Mouse (Mus musculus): ENCODE results near the gene Mea1. TPM values are rescaled to one million over a fixed set of nuclear protein-coding genes. Genes with fewer than 3 reads are reported as not detected.

Gene Mea1
- polyA plus RNA-seq, 1 experiment from 2014 or later: 156 TPM

Other genes with a start within 250 kb of the Mea1 start
- gene Crip3, start 249.9 kb upstream of the Mea1 start, polyA plus RNA-seq (2016; fragmentation: Nextera tagmentation; extraction: Ambion mirVana): 0.77 TPM in 1 of 2 replicates, not detected in the other
- not detected in 2 replicates for gene Slc22a7, start 240.3 kb upstream of the Mea1 start, polyA plus RNA-seq (2016; fragmentation: Nextera tagmentation; extraction: Ambion mirVana)
- 0.67 and 0.80 TPM in 2 replicates for gene Ttbk1, start 191.1 kb upstream of the Mea1 start, polyA plus RNA-seq (2016; fragmentation: Nextera tagmentation; extraction: Ambion mirVana)
- gene Dnph1, start 182.1 kb upstream of the Mea1 start, polyA plus RNA-seq (2016; fragmentation: Nextera tagmentation; extraction: Ambion mirVana): 79.9 and 81.6 TPM in 2 replicates
- 5.2 and 6.1 TPM in 2 replicates for gene Cul9, start 132.4 kb upstream of the Mea1 start, polyA plus RNA-seq (2016; fragmentation: Nextera tagmentation; extraction: Ambion mirVana)
- gene Srf, start 122.6 kb upstream of the Mea1 start, polyA plus RNA-seq (2016; fragmentation: Nextera tagmentation; extraction: Ambion mirVana): 5.6 and 7.0 TPM in 2 replicates
- gene Ptk7, start 49.3 kb upstream of the Mea1 start, polyA plus RNA-seq (2016; fragmentation: Nextera tagmentation; extraction: Ambion mirVana): 92.5 and 95.1 TPM in 2 replicates
- gene Klc4, start 32.8 kb upstream of the Mea1 start, polyA plus RNA-seq (2016; fragmentation: Nextera tagmentation; extraction: Ambion mirVana): 29.0 and 32.0 TPM in 2 replicates
- 124 and 142 TPM in 2 replicates for gene Mrpl2, start 32.6 kb upstream of the Mea1 start, polyA plus RNA-seq (2016; fragmentation: Nextera tagmentation; extraction: Ambion mirVana)
- 44.3 and 46.9 TPM in 2 replicates for gene Cul7, start 28.5 kb upstream of the Mea1 start, polyA plus RNA-seq (2016; fragmentation: Nextera tagmentation; extraction: Ambion mirVana)
- gene Rrp36, start 4.4 kb upstream of the Mea1 start, polyA plus RNA-seq (2016; fragmentation: Nextera tagmentation; extraction: Ambion mirVana): 61.4 and 68.9 TPM in 2 replicates
- 148 and 151 TPM in 2 replicates for gene Klhdc3, start 2.1 kb downstream of the Mea1 start, polyA plus RNA-seq (2016; fragmentation: Nextera tagmentation; extraction: Ambion mirVana)
- gene Ppp2r5d, start 26.3 kb downstream of the Mea1 start, polyA plus RNA-seq (2016; fragmentation: Nextera tagmentation; extraction: Ambion mirVana): 142 and 149 TPM in 2 replicates
- 22.3 and 22.9 TPM in 2 replicates for gene Pex6, start 32.7 kb downstream of the Mea1 start, polyA plus RNA-seq (2016; fragmentation: Nextera tagmentation; extraction: Ambion mirVana)
- 0.51 and 0.57 TPM in 2 replicates for gene Gnmt, start 50.4 kb downstream of the Mea1 start, polyA plus RNA-seq (2016; fragmentation: Nextera tagmentation; extraction: Ambion mirVana)
- gene Cnpy3, start 73.4 kb downstream of the Mea1 start, polyA plus RNA-seq (2016; fragmentation: Nextera tagmentation; extraction: Ambion mirVana): 65.8 and 68.2 TPM in 2 replicates
- gene Ptcra, start 84.9 kb downstream of the Mea1 start, polyA plus RNA-seq (2016; fragmentation: Nextera tagmentation; extraction: Ambion mirVana): 0.62 and 1.6 TPM in 2 replicates
- 44.8 TPM in 2 replicates for gene 2310039H08Rik, start 93.8 kb downstream of the Mea1 start, polyA plus RNA-seq (2016; fragmentation: Nextera tagmentation; extraction: Ambion mirVana)
- 222 and 236 TPM in 2 replicates for gene Rpl7l1, start 103.9 kb downstream of the Mea1 start, polyA plus RNA-seq (2016; fragmentation: Nextera tagmentation; extraction: Ambion mirVana)
- gene Bicral, start 179.7 kb downstream of the Mea1 start, polyA plus RNA-seq (2016; fragmentation: Nextera tagmentation; extraction: Ambion mirVana): 3.0 and 4.4 TPM in 2 replicates
- 52.9 and 57.9 TPM in 2 replicates for gene Tbcc, start 211.9 kb downstream of the Mea1 start, polyA plus RNA-seq (2016; fragmentation: Nextera tagmentation; extraction: Ambion mirVana)
- gene Prph2, start 231.7 kb downstream of the Mea1 start, polyA plus RNA-seq (2016; fragmentation: Nextera tagmentation; extraction: Ambion mirVana): not detected in 2 replicates

Measured in embryonic facial prominence, embryonic 10.5 days (tissue).